Mouse (Mus musculus): ENCODE data around the gene Hes7.
A peak's percentile ranks its signal among the peaks of the same experiment; 100 is the strongest.

Hes7 gene

DNA sequence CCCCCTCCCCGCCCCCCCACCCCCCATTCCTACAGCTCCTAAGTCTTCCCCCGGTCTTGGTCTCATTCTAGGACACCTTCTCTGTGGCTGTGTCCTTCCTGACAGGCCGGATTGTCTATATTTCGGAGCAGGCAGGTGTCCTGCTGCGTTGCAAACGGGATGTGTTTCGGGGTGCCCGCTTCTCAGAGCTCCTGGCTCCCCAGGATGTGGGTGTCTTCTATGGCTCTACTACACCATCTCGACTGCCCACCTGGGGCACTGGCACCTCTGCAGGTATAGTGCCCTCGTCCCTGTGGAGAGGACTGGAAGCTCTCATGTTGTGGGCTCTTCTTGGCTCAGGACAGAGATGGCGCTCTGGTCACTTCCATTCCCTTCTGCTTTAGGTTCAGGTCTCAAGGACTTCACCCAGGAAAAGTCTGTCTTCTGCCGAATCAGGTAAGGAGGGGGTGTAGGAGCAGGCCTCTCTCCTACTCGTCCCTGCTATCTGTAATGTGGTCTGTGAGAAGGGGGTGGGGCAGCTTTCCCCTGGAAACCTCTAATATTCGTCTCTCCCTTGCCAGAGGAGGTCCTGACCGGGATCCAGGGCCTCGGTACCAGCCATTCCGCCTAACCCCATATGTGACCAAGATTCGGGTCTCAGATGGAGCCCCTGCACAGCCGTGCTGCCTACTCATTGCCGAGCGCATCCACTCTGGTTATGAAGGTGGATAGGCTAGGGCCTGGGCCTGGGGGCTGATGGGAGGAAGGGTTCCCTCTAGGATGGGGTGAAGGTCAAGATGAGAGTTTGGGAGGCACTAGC, 18.4 kb upstream of the Hes7 start:
- DNase-seq (ENCODE audit: low spot score) = no peak

DNA sequence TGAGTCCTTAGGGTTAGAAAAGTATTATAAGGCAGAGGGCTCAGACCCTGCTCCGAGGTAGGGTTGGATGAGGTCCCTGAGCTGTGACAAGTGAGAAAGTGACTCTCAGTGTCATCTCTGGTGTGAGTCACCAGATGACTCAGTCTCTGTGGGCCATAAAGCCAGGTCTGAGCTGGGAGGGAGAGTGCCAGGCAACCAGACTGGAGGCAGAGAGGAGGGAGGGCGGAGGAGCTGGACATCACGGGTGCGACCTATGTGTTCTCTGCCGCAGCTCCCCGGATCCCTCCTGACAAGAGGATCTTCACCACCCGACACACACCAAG, 17.8 kb upstream of the Hes7 start:
- DNase-seq (ENCODE audit: low spot score) = no peak

DNA sequence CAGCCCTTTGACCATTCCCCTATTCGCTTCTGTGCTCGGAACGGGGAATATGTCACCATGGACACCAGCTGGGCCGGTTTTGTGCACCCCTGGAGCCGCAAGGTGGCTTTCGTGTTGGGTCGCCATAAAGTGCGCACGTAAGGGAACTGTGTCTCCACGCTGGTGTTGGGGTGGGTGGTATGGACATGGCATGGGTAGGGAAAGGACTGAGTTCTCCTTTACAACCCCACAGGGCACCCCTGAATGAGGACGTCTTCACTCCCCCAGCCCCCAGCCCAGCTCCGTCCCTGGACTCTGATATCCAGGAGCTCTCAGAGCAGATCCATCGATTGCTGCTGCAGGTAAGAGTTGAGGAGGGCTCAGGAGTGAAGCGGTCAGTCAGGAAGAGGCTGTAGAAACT, 17.1 kb upstream of the Hes7 start:
- DNase-seq (ENCODE audit: low spot score) = no peak

DNA sequence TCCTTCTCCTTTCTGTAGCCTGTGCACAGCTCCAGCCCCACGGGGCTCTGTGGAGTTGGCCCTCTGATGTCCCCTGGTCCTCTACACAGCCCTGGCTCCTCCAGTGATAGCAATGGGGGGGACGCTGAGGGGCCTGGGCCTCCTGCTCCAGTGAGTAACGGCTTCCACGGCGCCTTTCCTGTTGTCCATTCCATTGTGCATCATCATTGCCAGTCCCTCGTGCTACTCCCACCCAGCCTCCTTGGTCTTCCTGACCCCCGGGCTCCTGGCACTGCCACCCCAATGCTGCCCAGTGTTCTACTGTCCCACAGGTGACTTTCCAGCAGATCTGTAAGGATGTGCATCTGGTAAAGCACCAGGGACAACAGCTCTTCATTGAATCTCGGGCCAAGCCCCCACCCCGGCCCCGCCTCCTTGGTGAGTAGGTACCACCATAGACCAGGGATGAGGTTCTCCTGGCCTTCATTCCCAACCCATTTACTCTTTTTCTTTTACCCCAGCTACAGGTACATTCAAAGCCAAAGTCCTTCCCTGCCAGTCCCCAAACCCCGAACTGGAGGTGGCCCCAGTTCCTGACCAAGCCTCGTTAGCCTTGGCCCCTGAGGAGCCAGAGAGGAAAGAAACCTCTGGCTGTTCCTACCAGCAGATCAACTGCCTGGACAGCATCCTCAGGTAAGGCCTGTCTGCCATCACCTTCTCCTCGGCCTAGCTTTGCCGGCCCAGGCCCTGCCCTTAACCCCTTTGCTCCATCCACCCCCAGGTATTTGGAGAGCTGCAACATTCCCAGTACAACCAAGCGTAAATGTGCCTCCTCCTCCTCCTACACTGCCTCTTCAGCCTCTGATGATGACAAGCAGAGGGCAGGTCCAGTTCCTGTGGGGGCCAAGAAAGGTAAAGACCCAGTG, 16.4 kb upstream of the Hes7 start:
- DNase-seq (ENCODE audit: low spot score) = no peak

DNA sequence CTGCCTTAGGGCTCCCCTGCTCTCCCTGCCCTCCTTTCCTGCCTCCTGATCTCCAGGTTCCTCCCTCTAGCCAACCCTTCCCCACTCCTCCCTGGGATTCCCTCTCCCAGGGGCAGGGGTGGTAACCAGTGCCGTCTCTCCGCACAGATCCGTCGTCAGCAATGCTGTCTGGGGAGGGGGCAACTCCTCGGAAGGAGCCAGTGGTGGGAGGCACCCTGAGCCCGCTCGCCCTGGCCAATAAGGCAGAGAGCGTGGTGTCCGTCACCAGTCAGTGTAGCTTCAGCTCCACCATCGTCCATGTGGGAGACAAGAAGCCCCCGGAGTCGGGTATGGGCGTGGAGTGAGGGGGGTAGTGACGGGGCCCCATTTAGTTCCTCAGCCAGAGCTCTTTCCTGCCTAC, 15.7 kb upstream of the Hes7 start:
- no peak for DNase-seq (ENCODE audit: low spot score)

DNA sequence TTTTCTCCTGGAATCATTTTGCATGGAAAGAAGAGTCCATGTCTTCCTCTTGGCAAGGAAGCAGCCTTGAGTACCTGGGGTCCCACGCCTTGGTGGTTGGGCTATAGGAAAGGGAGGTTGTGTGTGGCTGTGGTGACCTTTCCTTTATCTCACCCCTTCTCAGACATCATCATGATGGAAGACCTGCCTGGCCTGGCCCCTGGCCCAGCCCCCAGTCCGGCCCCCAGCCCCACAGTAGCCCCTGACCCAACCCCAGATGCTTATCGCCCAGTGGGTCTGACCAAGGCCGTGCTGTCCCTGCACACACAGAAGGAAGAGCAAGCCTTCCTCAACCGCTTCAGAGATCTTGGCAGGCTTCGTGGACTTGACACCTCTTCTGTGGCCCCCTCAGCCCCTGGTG, 15.0 kb upstream of the Hes7 start:
- no peak for DNase-seq (ENCODE audit: low spot score)

DNA sequence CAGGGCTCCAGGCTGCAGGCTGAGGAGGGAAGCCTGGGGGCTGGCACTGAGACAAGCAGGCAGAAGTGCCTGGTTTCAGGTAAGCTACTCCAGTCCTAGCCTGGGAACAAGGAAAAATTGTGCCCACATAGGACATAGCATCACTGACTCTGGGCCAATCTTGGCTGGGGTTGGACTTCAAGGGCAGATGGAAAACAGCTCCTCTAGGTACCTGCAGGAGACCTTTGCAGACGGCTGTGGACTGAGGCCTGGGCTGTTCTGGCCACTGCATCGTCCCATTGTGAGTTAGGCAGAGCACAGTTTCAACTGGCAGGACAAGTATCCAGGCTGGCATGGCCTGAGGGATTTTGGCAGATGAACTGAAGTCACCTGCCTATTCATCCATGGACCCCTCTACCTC, 14.4 kb upstream of the Hes7 start:
- no peak for DNase-seq (ENCODE audit: low spot score)

DNA sequence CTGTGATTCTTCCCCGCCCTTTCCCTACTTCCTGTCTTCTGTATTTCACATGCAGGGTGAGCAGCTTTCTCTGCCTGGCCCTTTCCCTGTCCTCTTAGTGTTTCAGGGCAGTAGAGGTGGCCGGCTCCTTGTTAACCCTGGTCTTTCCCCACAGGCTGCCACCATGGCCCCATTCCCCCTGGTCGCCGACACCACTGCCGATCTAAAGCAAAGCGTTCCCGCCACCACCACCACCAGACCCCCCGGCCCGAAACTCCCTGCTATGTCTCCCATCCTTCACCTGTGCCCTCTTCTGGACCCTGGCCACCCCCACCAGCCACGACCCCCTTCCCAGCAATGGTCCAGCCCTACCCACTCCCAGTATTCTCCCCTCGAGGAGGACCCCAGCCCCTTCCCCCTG, 13.9 kb upstream of the Hes7 start:
- no peak for DNase-seq (ENCODE audit: low spot score)

DNA sequence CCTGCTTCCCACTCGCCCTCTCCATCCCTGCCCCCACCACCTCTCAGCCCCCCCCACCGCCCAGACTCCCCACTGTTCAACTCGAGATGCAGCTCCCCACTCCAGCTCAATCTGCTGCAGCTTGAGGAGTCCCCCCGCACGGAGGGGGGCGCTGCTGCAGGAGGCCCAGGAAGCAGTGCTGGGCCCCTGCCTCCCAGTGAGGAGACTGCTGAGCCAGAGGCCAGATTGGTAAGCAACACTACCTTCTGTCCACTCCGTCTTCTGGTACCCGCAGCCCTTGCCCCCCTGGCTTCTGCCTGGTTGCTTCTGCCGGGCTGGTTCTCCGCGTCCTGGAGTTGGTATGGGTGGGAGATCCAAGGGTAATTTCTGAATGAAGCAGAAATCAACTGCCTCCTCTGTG, 13.4 kb upstream of the Hes7 start:
- no peak for DNase-seq (ENCODE audit: low spot score)

DNA sequence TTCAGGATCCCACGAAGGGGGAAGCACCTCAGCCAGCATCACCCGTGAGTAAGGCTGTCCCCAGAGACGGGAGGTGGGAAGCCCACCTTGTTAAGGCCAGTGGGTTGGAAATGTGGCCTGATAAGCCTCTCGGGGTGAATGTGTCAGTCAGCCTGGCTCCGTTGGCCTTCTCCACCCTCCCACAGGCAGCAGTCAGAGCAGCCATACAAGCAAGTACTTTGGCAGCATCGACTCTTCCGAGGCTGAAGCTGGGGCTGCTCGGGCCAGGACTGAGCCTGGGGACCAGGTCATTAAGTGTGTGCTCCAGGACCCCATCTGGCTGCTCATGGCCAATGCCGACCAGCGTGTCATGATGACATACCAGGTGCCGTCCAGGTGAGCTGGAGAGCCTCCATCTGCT, 12.5 kb upstream of the Hes7 start:
- DNase-seq (ENCODE audit: low spot score) = no peak

DNA sequence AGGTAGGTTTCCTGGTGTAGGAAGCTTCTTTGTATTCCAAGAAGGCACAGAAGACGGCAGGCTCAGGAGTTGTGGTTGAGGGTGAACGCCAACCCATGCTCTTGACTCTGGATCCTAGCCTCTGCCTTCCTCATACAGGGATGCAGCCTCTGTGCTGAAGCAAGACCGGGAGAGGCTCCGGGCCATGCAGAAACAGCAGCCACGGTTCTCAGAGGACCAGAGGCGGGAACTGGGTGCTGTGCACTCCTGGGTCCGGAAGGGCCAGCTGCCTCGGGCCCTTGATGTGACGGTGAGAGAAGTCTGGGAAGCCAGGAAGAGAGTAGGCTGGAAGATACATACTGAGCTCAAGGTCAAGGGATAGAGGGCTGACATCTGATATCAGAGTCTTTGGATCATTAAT, 12.0 kb upstream of the Hes7 start:
- no peak for DNase-seq (ENCODE audit: low spot score)

DNA sequence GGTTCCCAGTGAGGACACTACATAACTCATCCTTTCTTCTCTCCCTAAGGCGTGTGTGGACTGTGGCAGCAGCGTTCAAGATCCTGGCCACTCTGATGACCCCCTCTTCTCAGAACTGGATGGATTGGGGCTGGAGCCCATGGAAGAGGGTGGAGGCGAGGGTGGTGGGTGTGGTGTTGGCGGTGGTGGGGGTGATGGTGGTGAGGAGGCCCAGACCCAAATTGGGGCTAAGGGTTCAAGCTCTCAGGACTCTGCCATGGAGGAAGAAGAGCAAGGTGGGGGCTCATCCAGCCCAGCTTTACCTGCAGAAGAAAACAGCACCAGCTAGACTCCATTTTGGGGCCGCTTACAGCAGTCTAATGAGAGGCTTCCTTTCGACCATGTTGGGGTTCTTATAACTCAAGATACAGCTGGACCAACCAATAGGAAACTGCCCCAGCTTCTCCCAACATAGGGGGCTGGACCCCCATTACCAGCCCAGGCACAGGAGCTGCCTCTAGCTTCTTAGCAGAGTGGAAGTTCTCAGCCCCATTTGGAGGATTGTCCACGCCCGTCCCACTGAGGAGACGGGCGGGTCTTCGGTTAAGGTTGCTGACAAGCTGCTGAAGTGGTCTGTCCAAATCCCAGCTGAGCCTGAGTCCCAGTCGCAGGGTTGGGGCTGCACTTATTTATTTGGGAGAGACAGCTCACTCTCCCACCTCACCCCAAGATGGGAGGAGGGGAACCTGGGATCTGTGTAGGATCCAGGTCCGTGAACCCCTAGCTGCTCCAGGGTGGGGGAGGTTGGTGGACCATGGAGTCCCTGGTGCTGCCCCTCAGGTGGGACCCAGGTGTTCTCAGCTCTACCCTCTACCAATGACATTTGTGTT, 10.9 kb upstream of the Hes7 start:
- DNase-seq (ENCODE audit: low spot score) = no peak

DNA sequence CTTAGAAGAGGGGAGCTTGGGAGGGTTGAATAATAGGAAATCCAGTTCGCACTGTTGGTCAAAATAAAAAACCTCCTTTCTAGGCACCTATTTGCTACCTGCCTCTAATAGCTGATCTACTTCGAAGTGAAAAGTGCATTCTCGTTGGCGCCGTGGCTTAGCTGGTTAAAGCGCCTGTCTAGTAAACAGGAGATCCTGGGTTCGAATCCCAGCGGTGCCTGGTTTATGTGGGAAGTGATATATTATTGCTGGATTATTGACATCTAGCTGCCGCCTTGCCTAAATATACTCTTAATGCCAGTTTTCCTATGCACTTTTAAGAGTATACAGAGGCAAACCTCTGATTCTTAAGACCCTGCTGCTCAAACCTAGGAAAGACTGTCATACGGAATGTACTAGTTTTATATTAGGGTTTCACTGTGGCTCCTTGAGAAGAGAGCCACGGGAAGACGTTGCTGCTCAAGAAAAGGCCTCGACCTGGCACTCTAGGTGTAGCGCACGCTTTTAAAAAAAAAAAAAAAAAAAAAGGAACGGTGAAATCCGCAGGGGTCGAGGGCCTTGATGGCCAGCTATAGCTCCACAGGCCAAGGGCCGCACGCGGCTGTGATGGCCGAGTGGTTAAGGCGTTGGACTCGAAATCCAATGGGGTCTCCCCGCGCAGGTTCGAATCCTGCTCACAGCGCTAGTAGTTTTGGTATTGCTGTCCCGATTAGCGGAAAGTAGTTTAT, 9.7 kb upstream of the Hes7 start:
- peak; percentile 97 for DNase-seq (ENCODE audit: low spot score)

DNA sequence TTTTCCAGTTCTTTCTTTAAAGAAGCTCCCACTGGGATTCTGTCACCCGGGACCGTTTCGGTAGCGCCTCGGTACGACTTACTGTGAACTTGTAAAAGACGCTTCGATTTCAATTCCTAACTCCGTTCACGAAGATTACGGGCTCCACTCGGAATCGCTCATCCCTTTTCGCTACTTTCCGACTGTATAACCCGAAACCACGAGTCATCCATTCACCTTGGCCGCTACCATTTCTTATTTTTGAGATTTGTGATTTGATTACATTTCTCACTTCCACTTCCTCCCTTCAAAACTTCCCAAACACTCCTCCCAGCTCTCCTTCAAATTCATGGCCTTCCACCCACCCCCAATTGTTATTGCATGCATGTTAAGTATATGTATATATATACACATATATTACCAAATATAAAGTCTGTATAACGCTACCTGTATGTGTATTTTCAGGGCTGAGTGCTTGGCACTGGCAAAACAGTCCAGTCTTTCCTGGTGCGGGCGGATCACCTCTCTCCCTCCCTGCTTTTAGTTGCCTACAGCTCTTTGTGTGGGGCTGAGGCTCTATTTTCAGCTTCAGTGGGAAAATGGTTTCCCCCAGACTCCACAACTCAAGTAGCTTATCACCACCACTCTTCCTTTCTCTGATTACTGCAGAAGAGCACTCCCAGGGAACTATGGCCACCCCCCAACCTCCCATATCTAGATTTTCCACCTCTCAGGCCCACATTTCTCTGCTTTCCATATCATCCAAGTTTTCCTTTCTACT, 9.0 kb upstream of the Hes7 start:
- DNase-seq (ENCODE audit: low spot score) = no peak

DNA sequence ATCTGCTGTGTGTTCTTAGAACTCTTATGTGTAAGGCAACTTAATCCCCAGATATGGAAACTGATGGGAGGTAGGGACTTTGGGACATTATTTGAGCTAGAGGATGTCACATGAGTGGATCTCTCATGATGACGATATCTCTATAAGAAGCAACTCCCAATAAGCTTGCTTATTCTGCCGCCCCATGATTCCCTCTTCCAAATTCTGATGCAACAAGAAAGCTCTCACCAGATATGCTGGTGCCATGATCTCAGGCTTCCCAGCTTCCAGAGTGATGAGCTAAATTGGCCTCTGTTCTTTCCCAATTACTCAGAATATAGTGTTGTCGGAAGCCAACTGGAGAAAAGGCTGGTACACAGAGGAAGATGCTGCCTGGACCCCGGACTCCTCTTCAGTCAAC, 8.3 kb upstream of the Hes7 start:
- no peak for DNase-seq (ENCODE audit: low spot score)

DNA sequence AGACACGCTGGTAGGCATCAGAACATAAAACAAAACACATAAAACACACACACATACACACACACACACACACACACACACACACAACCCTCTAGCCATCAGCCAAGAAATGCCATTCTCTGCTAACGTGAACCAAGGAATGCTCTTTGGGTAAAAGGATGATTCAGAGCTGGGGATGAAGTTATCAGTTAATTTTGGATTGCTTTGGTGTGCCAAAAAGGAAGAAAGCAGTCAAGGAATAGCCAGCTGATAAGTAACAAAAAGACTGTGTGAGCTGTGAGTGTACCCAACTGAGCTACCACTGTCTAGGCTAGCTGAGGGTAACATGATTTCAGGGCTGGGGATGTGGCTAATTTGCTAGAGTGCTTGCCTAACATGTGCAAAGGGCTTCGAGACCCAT, 6.2 kb upstream of the Hes7 start:
- DNase-seq (ENCODE audit: low spot score) = no peak

DNA sequence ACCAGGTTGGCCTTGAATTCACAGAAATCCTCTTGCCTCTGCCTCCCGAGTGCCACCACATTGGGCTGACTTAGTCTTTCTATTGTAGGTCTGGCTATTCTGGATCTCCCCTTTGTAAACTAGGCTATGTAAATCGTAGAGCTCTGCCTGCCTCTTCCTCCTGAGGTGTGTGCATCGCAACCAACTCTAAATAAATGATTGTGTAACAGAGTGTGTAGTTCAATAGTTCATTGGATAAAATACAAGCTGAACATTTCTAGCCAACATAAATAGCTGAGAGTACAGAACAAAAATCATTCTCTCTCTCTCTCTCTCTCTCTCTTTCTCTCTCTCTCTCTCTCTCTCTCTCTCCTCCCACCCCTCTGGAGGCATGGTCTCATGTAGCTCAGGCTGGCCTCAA, 5.6 kb upstream of the Hes7 start:
- DNase-seq (ENCODE audit: low spot score) = no peak

DNA sequence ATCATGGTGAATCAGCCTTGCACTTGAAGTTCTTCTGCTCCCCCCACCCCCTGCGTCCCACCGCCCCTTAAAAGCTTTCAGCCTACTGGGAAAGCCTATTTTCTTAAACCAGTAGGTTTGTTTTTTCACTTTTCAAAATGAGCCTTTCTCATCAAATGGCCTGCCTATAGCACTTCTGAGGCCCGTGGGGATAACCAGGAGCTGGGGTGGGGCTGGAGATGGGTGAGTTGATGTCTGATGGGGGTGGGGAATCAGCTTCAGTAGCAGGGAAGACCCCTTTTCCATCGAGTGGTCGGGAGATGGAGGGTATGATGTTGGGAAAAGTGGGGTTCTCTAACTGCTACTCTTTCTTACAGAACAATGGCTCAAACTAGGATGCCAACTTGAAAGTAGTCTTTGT, 3.4 kb upstream of the Hes7 start:
- no peak for DNase-seq (ENCODE audit: low spot score)

DNA sequence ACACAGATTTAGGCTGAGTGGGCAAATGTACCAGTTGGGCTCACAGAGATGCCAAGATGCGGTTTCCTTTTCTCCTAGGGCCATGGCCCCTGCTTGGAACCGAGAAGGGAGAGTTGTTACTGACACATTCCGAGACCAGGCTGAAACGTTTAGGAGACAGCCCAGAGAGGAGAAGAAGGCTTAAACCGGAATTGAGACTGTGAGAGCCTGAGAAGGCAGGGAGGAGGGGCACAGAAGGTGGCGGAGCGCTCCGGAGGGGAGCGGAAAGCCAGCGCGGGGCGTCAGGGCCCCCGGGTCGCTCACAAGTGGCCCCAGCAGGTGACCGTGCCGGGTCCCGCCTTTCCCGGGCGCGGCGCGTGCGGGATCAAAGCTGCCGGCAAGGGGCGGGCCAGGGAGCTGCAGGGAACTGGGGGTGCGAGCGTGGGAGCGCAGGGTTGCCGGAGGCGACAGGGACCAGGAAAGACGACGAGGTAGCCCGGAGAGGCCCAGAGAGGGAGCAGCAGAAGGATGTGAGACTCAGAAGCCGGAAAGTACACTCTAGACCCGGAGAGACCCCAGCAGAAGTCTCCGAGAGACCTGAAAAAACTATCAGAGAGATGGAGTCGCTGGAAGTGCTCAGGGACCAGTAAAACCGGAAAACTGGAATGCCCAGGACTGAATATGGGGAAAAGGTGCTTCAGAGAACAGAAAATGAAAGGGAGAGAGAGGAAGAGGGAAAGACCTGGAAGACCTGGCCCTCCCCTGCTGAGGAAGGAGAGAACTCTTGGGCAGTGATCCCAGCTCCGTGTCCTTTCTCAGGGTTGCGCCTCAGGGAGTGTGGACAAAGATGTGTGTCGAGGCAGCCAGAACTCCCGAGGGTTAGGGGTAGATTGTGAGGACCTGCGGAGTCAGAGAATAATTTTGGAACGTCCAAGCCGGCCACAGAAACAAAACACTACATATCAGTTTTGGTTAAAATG, 2.2 kb upstream of the Hes7 start:
- peak; percentile 61 for DNase-seq (ENCODE audit: low spot score)

DNA sequence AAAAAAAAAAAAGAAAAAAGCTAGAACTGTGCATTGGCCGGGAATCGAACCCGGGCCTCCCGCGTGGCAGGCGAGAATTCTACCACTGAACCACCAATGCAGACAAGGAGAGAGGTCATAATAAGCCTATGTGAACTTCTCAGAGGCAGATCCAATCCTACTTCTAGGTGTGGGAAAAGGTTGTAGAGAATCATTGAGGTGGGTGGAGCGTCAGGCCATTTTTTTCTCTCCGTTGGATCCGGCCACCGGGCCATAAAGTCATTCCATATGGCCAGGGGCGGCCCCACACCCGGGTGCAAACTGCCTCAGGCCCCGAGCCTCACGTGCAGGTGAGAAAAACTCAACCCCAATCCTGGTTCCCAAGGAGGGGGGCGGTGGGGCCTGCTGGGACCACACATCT, 1.4 kb upstream of the Hes7 start:
- DNase-seq (ENCODE audit: low spot score) = peak; percentile 99

All from retina, embryonic 14.5 days (tissue).